Mouse (Mus musculus): Measurements from ENCODE around the gene 9130008F23Rik.

DNA sequence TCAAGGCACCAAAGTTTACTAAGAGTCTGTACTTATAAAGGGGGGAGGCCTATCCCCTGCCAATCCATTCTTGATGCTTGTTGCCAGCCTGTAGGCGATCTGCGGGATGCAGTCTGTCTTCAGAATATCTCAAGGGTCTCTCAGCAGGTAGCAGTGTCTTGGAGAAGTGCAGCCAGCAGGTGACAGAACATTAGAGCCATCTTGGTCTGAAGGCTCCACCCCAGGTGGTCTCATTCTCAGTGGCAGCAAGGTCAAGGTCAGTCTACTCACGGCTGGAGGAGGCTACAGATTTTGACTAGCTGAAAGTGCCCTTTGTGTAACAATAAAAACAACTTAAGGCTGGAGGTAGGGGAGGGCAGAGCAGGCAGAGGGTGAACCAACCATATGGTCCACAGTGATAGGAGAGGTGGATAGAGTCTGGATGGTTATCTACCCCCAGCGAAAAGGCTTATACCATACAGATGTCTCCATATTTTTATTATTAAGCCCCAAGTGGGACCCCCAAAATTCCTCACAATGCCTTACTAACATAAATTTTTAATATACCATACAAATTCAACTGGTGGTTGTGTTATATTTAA lies 19.5 kb upstream of the 9130008F23Rik start:
- TF ChIP-seq CTCF (IDR thresholded peaks at IDR 0.05; ENCODE audit: low read depth, low read length), result no peak
- no peak for TF ChIP-seq POLR2A (IDR thresholded peaks at IDR 0.05; ENCODE audit: extremely low read depth, insufficient read depth, low read length)
